Mouse (Mus musculus) cerebellum, adult 2 months (tissue): Measurements from ENCODE around the gene Pbxip1.

ENCODE experiments used
- CTCF ChIP-seq: fragments of 200-500 bp; IDR thresholded peaks from 2 replicates; pipeline ENCODE4 v1.5.1; 2011; ENCODE audit warnings: low read depth, mild to moderate bottlenecking, control low read depth, low read length, moderate library complexity, borderline replicate concordance; ENCODE audit not compliant: insufficient read depth
- POLR2A ChIP-seq: fragments of 200-500 bp; IDR thresholded peaks from 2 replicates; pipeline ENCODE4 v1.6.1; 2011; ENCODE audit warnings: low read length, control low read depth, borderline replicate concordance; ENCODE audit not compliant: insufficient read depth

DNA sequence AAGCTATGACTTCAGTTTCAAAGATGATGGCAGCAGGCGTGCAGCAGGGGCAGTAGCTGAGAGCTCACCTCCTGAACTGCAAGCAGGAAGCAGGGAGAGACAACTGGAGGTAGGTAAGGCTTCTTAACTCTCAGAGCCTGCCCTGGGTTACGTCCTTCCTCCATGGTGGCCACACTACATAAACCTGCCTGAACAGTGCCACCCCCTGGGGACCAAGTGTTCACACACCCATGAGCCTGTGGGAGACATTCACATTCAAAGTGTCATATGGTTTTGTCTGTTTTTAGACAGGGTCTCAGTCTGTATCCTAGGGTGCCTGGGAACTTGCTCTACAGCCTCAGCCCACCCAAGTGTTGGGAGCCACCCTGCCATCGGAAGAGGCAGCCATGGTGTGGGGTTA, 54.3 kb downstream of the Pbxip1 start:
- TF ChIP-seq CTCF (no peak), POLR2A (no peak)
